Mouse (Mus musculus): Measurements from ENCODE around the gene Capns2. TPM values are rescaled to one million over a fixed set of nuclear protein-coding genes. Genes with fewer than 3 reads are reported as not detected.
"Not testable (repeated sequence)": the region's sequence is repeated elsewhere in the genome, so short reads cannot be mapped to it uniquely, and the experiment has no call there.

Gene Capns2
- polyA plus RNA-seq, 1 experiment from 2014 or later: 4.5 TPM

DNA sequence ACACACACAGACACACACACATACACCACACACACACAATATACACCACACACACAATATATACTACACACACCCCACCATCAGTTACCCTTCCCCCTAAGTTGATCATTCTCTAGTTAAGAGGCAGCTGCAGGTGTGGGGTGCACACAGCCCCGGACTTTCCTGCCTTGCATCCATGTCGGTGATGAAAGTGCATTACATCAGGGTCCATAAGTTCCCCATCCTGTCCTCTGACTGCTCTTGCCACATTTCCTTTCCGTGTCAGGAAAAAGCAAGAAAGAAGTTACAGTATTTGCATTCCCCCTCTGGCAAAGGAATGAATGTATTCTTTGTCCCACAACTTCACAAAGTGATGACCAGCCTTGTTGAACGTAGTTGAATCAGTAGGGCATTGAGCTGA is 20.0 kb upstream of the Capns2 start:
- peaks cover 9% of the 10 kb centered on the region; the same call in 1 of the 2 replicates for H3K9me3 ChIP-seq
- H3K9ac ChIP-seq: no peak overlapping the region
- peaks cover 9% of the 10 kb centered on the region for H3K36me3 ChIP-seq
- no peak overlapping the region for H3K4me2 ChIP-seq (replicated peaks)
- H3K27me3 ChIP-seq: peaks cover 12% of the 10 kb centered on the region; the same call in 1 of the 2 replicates
- ATAC-seq (ENCODE audit: low FRiP score, low read depth): no peak
- H3K27ac ChIP-seq: no peak overlapping the region
- no peak overlapping the region for H3K4me3 ChIP-seq
- WGBS: 56% methylated on average over 4 of the region's 4 CpGs
- peaks cover 14% of the 10 kb centered on the region for H3K4me1 ChIP-seq

DNA sequence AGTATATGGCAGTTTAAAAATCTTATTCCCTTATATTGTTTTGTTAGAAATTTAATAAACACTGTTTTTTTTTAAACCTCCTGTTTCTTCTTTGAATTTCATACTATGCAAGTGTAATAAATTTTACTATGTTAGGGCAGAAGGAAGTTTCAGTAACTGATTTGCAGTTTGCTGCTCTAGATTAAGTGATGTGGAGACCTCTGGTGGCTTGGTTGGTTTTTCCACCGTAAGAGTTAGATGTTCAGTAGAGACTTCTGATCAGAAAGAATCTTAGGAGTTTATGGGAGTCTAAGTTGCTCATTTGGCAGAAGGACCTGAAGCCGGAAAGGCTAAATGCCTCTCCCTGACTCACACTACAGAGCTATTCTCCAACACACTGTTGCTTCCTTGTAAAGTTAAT is 17.4 kb upstream of the Capns2 start:
- H3K9ac ChIP-seq: no peak overlapping the region
- WGBS: 42% methylated on average over 2 of the region's 2 CpGs
- no peak overlapping the region for H3K4me3 ChIP-seq
- no peak for ATAC-seq (ENCODE audit: low FRiP score, low read depth)
- H3K27ac ChIP-seq: no peak overlapping the region
- H3K4me1 ChIP-seq: peaks cover 14% of the 10 kb centered on the region
- H3K36me3 ChIP-seq: peaks cover 9% of the 10 kb centered on the region
- H3K4me2 ChIP-seq (replicated peaks): no peak overlapping the region
- H3K27me3 ChIP-seq: 0 out of 2 replicates have a peak, but pooled peaks cover 4% of the 10 kb centered on the region
- peaks cover 9% of the 10 kb centered on the region; the same call in 1 of the 2 replicates for H3K9me3 ChIP-seq

DNA sequence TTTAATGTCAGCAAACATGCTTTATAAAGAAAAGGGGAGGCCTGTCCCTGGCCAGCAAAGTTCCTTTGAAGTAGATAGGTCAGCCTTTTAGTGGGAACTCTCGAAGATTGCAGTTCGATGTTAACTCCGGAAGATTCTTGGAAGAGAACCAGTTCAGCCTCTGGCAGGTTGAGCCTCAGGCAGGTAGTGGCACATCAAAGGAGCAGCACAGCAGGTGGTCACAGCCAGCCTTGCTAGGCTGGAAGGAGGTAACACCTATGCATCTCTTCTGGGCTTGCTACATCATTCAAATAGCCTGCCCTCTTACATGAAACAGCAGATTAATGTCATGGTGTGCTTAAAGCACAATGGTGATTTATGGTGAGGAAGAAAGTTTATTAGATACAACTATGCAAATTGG is 9.0 kb upstream of the Capns2 start:
- ATAC-seq (ENCODE audit: low FRiP score, low read depth); H3K9ac ChIP-seq: not testable (repeated sequence)
- 40% methylated on average over 3 of the region's 3 CpGs for WGBS

DNA sequence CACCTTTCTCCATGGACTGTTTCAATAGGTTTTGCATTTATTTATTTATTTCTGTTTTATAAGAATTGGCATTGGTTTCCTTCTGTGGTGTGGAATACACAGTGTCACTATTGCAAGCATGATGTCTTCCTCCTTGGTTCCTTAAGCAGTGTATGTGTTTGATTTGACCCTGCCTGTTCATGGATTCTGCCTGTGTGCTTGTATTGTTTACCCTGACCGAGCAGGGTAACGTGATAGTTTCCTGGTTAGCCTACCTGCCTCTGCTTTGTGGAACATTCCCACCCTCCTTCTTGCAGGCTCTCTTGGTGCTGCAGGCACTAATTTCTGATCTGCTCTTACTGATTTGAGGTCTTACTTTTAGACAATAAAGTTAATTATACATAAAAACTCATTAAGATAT is 7.3 kb upstream of the Capns2 start:
- H3K4me3 ChIP-seq: no peak overlapping the region
- 75% methylated on average over 2 of the region's 2 CpGs for WGBS
- no peaks in the 10 kb centered on the region for H3K9me3 ChIP-seq
- no peak overlapping the region for H3K4me2 ChIP-seq (replicated peaks)
- H3K4me1 ChIP-seq: no peaks in the 10 kb centered on the region
- no peak overlapping the region for H3K9ac ChIP-seq
- H3K27ac ChIP-seq: no peak overlapping the region
- H3K27me3 ChIP-seq: no peaks in the 10 kb centered on the region
- no peak for ATAC-seq (ENCODE audit: low FRiP score, low read depth)
- 0 out of 2 replicates have a peak, but pooled peaks cover 7% of the 10 kb centered on the region for H3K36me3 ChIP-seq

More for the DNA sequence above, 9.0 kb upstream of the Capns2 start:
- not testable (repeated sequence) for H3K4me3 ChIP-seq; H3K36me3 ChIP-seq; H3K4me2 ChIP-seq (replicated peaks); H3K4me1 ChIP-seq; H3K9me3 ChIP-seq; H3K27me3 ChIP-seq; H3K27ac ChIP-seq

DNA sequence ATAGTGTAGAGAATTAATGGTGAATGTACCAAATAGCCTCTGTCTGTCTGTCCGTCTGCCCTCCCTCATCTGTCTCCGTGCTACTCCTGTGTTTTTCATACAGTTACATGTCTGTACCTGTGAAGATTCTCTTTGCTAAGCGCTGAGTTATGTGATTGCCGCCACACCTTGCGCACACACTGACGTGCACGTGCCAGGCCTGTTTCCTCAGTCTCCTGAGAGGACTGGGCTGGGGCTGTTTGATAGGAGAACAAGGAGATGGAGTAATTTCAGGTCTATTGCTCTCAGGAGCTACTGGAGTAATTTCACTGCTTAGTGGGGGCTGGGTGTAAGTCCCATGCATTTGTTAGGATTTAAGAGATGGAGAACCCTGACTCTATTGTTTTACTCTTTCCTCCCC is 6.2 kb upstream of the Capns2 start:
- ATAC-seq (ENCODE audit: low FRiP score, low read depth): no peak
- Histone ChIP-seq H3K36me3 (0 out of 2 replicates have a peak, but pooled peaks cover 3% of the 10 kb centered on the region), H3K4me2 (replicated peaks) (no peak overlapping the region), H3K9ac (no peak overlapping the region), H3K4me1 (no peaks in the 10 kb centered on the region), H3K9me3 (no peaks in the 10 kb centered on the region), H3K27me3 (no peaks in the 10 kb centered on the region), H3K27ac (no peak overlapping the region), H3K4me3 (no peak overlapping the region)
- 82% methylated on average over 7 of the region's 7 CpGs for WGBS

DNA sequence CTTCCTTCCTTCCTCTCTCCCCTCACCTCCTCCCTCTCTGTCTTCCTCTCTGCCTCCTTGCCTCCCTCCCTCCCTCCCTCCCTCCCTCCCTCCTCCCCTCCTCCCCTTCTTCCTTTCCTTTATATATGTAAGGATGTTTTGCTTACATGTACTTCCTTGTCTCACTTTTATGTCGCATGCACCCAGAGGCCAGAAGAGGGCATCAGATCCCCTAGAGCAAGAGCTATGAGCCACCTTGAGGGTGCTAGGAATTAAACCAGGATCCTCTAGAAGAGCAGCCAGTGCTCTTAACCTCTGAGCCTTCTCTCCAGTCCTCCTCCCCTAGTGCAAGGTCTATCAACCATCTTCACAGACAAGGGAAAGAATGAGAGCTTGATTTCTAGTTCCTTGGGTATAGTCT is 5.2 kb upstream of the Capns2 start:
- no peaks in the 10 kb centered on the region for H3K9me3 ChIP-seq
- ATAC-seq (ENCODE audit: low FRiP score, low read depth): no peak
- H3K4me1 ChIP-seq: no peaks in the 10 kb centered on the region
- no peak overlapping the region for H3K27ac ChIP-seq
- WGBS: 64% methylated on average over 1 of the region's 1 CpGs
- H3K9ac ChIP-seq: no peak overlapping the region
- no peak overlapping the region for H3K4me2 ChIP-seq (replicated peaks)
- 0 out of 2 replicates have a peak, but pooled peaks cover 3% of the 10 kb centered on the region for H3K36me3 ChIP-seq
- H3K27me3 ChIP-seq: no peaks in the 10 kb centered on the region
- no peak overlapping the region for H3K4me3 ChIP-seq

DNA sequence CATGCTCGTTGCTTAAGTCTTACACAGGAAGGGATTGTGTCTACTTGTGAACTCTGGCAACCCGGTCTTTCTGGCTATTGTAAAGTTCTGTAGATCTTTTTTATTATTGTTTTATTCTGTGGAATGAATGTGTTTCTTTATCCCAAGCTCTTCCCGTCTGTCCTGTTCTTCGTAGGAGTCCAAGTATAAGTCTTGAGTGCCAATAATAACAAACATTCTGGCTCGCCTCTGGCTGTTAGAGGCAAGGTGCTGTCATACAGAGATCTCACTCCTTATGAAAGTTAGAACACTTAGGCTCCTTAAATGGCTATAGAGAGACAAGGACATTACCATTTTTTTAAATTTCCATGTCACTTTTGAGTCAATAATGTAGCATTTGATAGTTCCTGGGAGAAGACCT is 4.6 kb upstream of the Capns2 start:
- 77% methylated on average over 5 of the region's 5 CpGs for WGBS
- Histone ChIP-seq H3K27me3 (no peaks in the 10 kb centered on the region), H3K4me3 (no peak overlapping the region), H3K27ac (no peak overlapping the region), H3K9ac (no peak overlapping the region), H3K36me3 (0 out of 2 replicates have a peak, but pooled peaks cover under 1% of the 10 kb centered on the region), H3K4me1 (no peaks in the 10 kb centered on the region), H3K4me2 (replicated peaks) (no peak overlapping the region), H3K9me3 (no peaks in the 10 kb centered on the region)
- ATAC-seq (ENCODE audit: low FRiP score, low read depth): no peak

DNA sequence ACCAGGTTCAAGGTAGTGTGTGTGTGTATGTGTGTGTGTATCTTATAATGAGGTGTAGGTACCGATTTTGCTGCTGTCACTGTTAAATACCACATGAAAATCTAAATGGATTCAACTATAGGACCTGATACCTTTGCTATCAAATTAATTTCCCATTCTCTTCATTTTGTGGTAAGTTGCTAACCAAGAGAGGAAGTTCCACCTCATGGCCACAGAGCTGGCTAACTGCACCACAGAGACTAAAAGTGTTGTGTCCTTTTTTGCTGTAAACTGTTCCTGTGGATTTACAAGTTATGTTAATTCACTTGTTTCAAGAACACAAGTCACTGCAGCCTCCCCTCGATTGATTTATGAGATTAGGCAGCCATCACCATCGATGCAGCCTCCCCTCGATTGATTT is 3.4 kb upstream of the Capns2 start:
- no peak for ATAC-seq (ENCODE audit: low FRiP score, low read depth)
- Histone ChIP-seq H3K4me1 (no peaks in the 10 kb centered on the region), H3K9ac (no peak overlapping the region), H3K36me3 (no peaks in the 10 kb centered on the region), H3K4me3 (no peak overlapping the region), H3K27ac (no peak overlapping the region), H3K9me3 (no peaks in the 10 kb centered on the region), H3K27me3 (no peaks in the 10 kb centered on the region), H3K4me2 (replicated peaks) (no peak overlapping the region)
- 73% methylated on average over 4 of the region's 4 CpGs for WGBS

DNA sequence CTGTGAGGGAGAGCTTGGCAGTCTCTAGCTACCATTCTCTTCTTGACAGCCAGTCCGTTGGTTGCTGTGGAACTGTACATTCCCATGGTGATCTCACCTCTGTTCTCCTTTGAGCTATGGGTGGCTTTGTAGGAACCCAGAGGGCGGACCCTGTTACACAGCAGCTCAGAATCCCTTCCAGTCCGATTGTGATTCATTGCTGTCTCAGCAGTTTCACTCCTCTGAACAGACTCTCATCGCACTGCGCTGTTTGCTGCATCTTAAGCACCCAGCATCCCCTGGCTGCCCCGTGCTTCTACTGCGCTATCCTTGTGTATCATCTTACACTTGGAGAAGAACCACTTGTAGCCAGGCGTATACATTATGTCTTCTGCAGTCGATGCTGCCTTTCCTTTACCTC is 1.6 kb upstream of the Capns2 start:
- ATAC-seq (ENCODE audit: low FRiP score, low read depth): no peak
- Histone ChIP-seq H3K27ac (no peak overlapping the region), H3K4me3 (no peak overlapping the region), H3K4me1 (peaks cover 2% of the 10 kb centered on the region; the same call in 1 of the 2 replicates), H3K9ac (no peak overlapping the region), H3K27me3 (no peaks in the 10 kb centered on the region), H3K36me3 (no peaks in the 10 kb centered on the region), H3K4me2 (replicated peaks) (no peak overlapping the region), H3K9me3 (no peaks in the 10 kb centered on the region)
- WGBS: 88% methylated on average over 9 of the region's 9 CpGs

DNA sequence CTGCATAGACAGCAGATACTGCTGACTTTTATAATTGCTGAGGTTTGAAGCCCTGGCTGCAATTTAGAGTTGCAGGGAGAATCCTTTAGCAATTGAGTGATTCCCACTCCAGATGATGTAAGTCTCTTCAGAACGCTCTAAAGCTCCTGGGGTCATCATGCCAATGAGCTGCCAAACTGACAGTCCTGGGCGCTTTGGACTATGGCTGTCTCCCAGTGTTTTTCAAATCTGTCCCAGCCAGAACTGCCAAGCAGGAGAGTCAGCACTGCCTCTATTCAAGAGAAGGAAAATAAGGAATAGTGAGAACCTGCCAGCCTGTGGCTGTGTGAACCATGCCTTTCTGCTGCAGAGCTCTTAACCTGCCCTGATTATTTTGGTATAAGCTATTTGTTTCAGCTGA is 1.8 kb downstream of the Capns2 start:
- no peak overlapping the region for H3K27ac ChIP-seq
- no peak overlapping the region for H3K4me2 ChIP-seq (replicated peaks)
- H3K9ac ChIP-seq: no peak overlapping the region
- no peak for ATAC-seq (ENCODE audit: low FRiP score, low read depth)
- WGBS: 84% methylated on average over 2 of the region's 2 CpGs
- no peaks in the 10 kb centered on the region for H3K27me3 ChIP-seq
- H3K9me3 ChIP-seq: no peaks in the 10 kb centered on the region
- H3K4me3 ChIP-seq: no peak overlapping the region
- no peaks in the 10 kb centered on the region for H3K36me3 ChIP-seq
- peaks cover 2% of the 10 kb centered on the region; the same call in 1 of the 2 replicates for H3K4me1 ChIP-seq

DNA sequence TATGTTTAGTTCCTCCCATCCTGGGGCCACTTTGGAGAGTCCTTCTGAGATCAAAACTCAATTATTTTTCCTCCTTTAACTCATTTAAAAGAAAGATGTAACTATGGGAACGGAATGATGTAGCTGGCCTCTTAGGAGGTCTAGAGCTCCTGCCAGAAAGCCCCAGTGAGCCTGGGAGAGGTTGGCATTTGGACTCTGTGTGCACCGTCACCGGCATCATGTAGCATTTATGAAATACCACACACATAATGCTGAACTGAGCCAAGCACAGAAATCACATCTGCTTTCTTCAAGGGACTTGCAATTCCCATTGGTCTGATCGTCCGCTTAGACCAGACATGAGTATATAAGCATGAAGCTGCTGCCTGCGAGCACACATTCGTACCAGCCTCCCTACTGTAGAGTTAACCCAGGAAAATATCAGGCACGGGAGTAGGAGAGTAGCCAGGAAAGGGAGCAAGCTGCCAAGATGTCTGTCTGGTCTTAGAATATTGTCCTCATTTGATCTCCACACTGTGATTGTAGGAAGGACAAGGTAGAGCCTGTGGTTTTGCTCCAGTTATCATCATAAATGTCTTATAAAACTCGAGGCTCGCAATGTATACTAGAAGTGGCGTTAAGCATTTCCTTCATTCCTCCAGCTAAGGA is 2.4 kb downstream of the Capns2 start:
- Histone ChIP-seq H3K4me1 (peaks cover 2% of the 10 kb centered on the region; the same call in 1 of the 2 replicates), H3K27ac (no peak overlapping the region), H3K27me3 (no peaks in the 10 kb centered on the region), H3K4me3 (no peak overlapping the region), H3K9me3 (no peaks in the 10 kb centered on the region), H3K4me2 (replicated peaks) (no peak overlapping the region), H3K9ac (no peak overlapping the region), H3K36me3 (no peaks in the 10 kb centered on the region)
- 80% methylated on average over 11 of the region's 11 CpGs for WGBS
- ATAC-seq (ENCODE audit: low FRiP score, low read depth): no peak

DNA sequence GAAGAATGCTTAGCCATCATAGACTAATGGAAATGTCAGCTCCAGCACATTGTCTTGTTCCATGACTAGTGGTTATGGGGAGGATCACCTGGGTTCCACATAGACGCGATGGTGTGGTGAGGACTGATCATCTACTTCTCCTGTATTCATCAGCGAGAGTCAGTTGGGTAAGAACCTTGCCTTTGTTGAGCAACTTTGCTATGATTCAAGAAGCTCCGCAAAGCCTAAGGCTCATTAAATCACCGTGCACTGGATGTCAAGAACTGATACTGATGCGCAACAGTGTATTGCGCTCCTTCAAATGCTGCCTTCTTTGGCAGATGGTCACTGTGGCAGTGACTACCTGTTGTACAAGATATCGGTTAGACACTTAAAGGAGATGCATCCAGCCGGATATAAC is 5.3 kb downstream of the Capns2 start:
- WGBS: 96% methylated on average over 9 of the region's 9 CpGs
- Histone ChIP-seq H3K9me3 (no peaks in the 10 kb centered on the region), H3K36me3 (peaks cover 4% of the 10 kb centered on the region; the same call in 1 of the 2 replicates), H3K4me1 (peaks cover 2% of the 10 kb centered on the region; the same call in 1 of the 2 replicates), H3K27ac (no peak overlapping the region), H3K27me3 (no peaks in the 10 kb centered on the region), H3K4me2 (replicated peaks) (no peak overlapping the region), H3K4me3 (no peak overlapping the region), H3K9ac (no peak overlapping the region)
- no peak for ATAC-seq (ENCODE audit: low FRiP score, low read depth)

DNA sequence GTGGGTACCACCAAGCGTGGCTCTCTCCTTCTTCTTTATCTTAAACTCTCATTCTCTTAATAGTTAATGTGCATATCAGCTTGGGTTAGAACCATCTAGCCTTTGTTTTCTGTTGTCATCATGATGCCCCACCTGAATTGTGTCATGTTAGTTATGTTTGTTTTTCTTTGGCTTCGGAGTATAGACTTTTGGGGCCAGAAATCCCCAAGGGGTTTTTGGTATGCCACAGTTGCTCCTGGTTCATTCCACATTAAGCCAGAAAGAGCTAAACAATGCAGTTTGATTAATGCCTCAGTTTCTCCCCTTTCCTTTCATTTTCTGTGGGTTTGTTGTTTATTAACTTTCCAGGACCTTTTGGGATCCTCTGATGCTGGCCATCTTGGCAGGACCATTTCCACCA is 7.2 kb downstream of the Capns2 start:
- WGBS: 86% methylated on average over 2 of the region's 2 CpGs
- no peak for ATAC-seq (ENCODE audit: low FRiP score, low read depth)
- H3K4me1 ChIP-seq: no peaks in the 10 kb centered on the region

More for the DNA sequence above, 7.2 kb downstream of the Capns2 start:
- Histone ChIP-seq H3K27ac (no peak overlapping the region), H3K27me3 (no peaks in the 10 kb centered on the region), H3K9ac (no peak overlapping the region), H3K4me3 (no peak overlapping the region), H3K4me2 (replicated peaks) (no peak overlapping the region), H3K36me3 (peaks cover 4% of the 10 kb centered on the region; the same call in 1 of the 2 replicates), H3K9me3 (no peaks in the 10 kb centered on the region)

Data from limb, embryonic 13.5 days (tissue).